Comparison of ENCODE assay signal across 12 mouse cellular contexts in genomic region chr7:79858202-79858934, GRCm38 (mm10). TPM values are rescaled to one million over a fixed set of nuclear protein-coding genes. Genes with fewer than 3 reads are reported as not detected.
DNase-seq lines count a peak whose midpoint lies in the region; ATAC-seq lines count a peak whose summit lies in the region.
"Had no signal": no experiment of that assay in that cellular context is flagged by ENCODE, and none has a peak within 500 bp of the region (broad histone marks: within the 10 kb centered on the region; RNA-seq: fewer than 3 reads in every experiment).

No protein-coding gene starts in this region.

- WGBS in neural tube, embryonic 11.5 days, result 73% methylated on average over 11 of the region's 11 CpGs
- WGBS in embryonic facial prominence, embryonic 13.5 days, result 47% methylated on average over 11 of the region's 11 CpGs
- WGBS in stomach, embryonic 15.5 days, result 45% methylated on average over 11 of the region's 11 CpGs

- intact Hi-C loops in heart, postnatal 10 days (cut with DNase I), result loop anchor here (5.0 kb wide), 1 partner anchor 51 kb away; no protein-coding TSS in a partner anchor

- H3K4me3 ChIP-seq in neural tube, embryonic 11.5 days (ENCODE audit: low read depth, low read length), result no peak overlapping the region
- H3K4me3 ChIP-seq in embryonic facial prominence, embryonic 13.5 days, result no peak overlapping the region
- H3K4me3 ChIP-seq in stomach, embryonic 15.5 days (replicated peaks), result no peak overlapping the region
- H3K4me3 ChIP-seq: forebrain, embryonic 10.5 days had no signal

- H3K27ac ChIP-seq in neural tube, embryonic 11.5 days (ENCODE audit: low read depth, low read length), result no peak overlapping the region
- H3K27ac ChIP-seq in embryonic facial prominence, embryonic 13.5 days, result peak overlapping the region; percentile 81
- no peak overlapping the region; the same call in 1 of the 2 replicates for H3K27ac ChIP-seq in stomach, embryonic 15.5 days

- no peaks in the 10 kb centered on the region for H3K36me3 ChIP-seq in neural tube, embryonic 11.5 days (ENCODE audit: control insufficient read depth, insufficient read depth, low read length)
- no peaks in the 10 kb centered on the region for H3K36me3 ChIP-seq in embryonic facial prominence, embryonic 13.5 days
- no peaks in the 10 kb centered on the region for H3K36me3 ChIP-seq in stomach, embryonic 15.5 days
- H3K36me3 ChIP-seq: forebrain, embryonic 10.5 days had no signal

- H3K27me3 ChIP-seq in neural tube, embryonic 11.5 days (ENCODE audit: control insufficient read depth, insufficient read depth, low read length), result no peaks in the 10 kb centered on the region
- no peaks in the 10 kb centered on the region for H3K27me3 ChIP-seq in embryonic facial prominence, embryonic 13.5 days
- no peaks in the 10 kb centered on the region for H3K27me3 ChIP-seq in stomach, embryonic 15.5 days (replicated peaks)

- no peak overlapping the region for H3K9ac ChIP-seq in neural tube, embryonic 11.5 days (ENCODE audit: low read length)
- H3K9ac ChIP-seq in embryonic facial prominence, embryonic 13.5 days, result no peak overlapping the region
- no peak overlapping the region for H3K9ac ChIP-seq in stomach, embryonic 15.5 days

- H3K4me1 ChIP-seq in neural tube, embryonic 11.5 days (ENCODE audit: control insufficient read depth, insufficient read depth, low read length), result no peaks in the 10 kb centered on the region
- H3K4me1 ChIP-seq in embryonic facial prominence, embryonic 13.5 days, result peaks cover 23% of the 10 kb centered on the region
- peaks cover 11% of the 10 kb centered on the region for H3K4me1 ChIP-seq in stomach, embryonic 15.5 days

- no peaks in the 10 kb centered on the region for H3K9me3 ChIP-seq in neural tube, embryonic 11.5 days (ENCODE audit: control insufficient read depth, low read length)
- no peaks in the 10 kb centered on the region for H3K9me3 ChIP-seq in embryonic facial prominence, embryonic 13.5 days
- H3K9me3 ChIP-seq in stomach, embryonic 15.5 days, result no peaks in the 10 kb centered on the region
- H3K9me3 ChIP-seq: forebrain, embryonic 10.5 days had no signal

- H3K4me2 ChIP-seq in neural tube, embryonic 11.5 days (ENCODE audit: low read depth), result no peak overlapping the region
- peak overlapping the region; percentile 32 for H3K4me2 ChIP-seq in embryonic facial prominence, embryonic 13.5 days
- peak overlapping the region; percentile 23; the same call in 1 of the 2 replicates for H3K4me2 ChIP-seq in stomach, embryonic 15.5 days

- peak; percentile 8 for DNase-seq in neural tube, embryonic 11.5 days (ENCODE audit: low spot score)
- no peak for DNase-seq in neural tube, embryonic 10.5 days (ENCODE audit: extremely low spot score, low spot score)
- peak; percentile 49 to 57 for DNase-seq in heart, postnatal 10 days
- DNase-seq in MN1 (ENCODE audit: low spot score), result no peak
- DNase-seq in natural killer cell, adult 2 months (ENCODE audit: low spot score in 2 of 2), result no peak
- DNase-seq: cerebellum, adult 8-10 months; kidney, adult 8-10 months; lung, adult 18-20 months; right cerebral cortex, adult 18-20 months had no signal

- no peak for ATAC-seq in neural tube, embryonic 11.5 days (ENCODE audit: insufficient read depth, low FRiP score, low TSS enrichment)
- no peak for ATAC-seq in embryonic facial prominence, embryonic 13.5 days (ENCODE audit: insufficient number of reproducible peaks, insufficient read depth, low FRiP score, low TSS enrichment, low read depth)
- no peak; the same call in 1 of the 2 replicates for ATAC-seq in stomach, embryonic 15.5 days (ENCODE audit: insufficient read depth, low FRiP score, low read depth)

RNA-seq across cellular contexts. Expression of gene Anpep, which starts 2.5 kb away (rescaled TPM):
- 7.1 and 7.9 TPM in 2 replicates for polyA plus RNA-seq in neural tube, embryonic 11.5 days (2014; fragmentation: Nextera tagmentation; extraction: Ambion mirVana)
- polyA plus RNA-seq in embryonic facial prominence, embryonic 13.5 days (2015; fragmentation: Nextera tagmentation; extraction: Ambion mirVana), result 10.0 and 26.8 TPM in 2 replicates
- total RNA-seq in heart, postnatal 10 days (2021), result 10 to 100 TPM; 26.6 to 29.3 TPM
- 55.9 and 69.8 TPM in 2 replicates for polyA plus RNA-seq in stomach, embryonic 15.5 days (2015; fragmentation: Nextera tagmentation; extraction: Ambion mirVana)

RNA-seq across cellular contexts. Expression of gene Mesp2, which starts 47.8 kb away (rescaled TPM):
- polyA plus RNA-seq in neural tube, embryonic 11.5 days (2014; fragmentation: Nextera tagmentation; extraction: Ambion mirVana), result 0.20 and 0.76 TPM in 2 replicates
- 0.10 and 0.56 TPM in 2 replicates for polyA plus RNA-seq in embryonic facial prominence, embryonic 13.5 days (2015; fragmentation: Nextera tagmentation; extraction: Ambion mirVana)
- under 1 TPM; 0.12 to 0.40 TPM for total RNA-seq in heart, postnatal 10 days (2021)
- 1.4 and 1.9 TPM in 2 replicates for polyA plus RNA-seq in stomach, embryonic 15.5 days (2015; fragmentation: Nextera tagmentation; extraction: Ambion mirVana)

Comparison
In these comparisons a context has a peak if more than half of its experiments do, and no peak if none do; other contexts are left out.
1. DNase-seq: peak in neural tube, embryonic 11.5 days (single experiment) and heart, postnatal 10 days (2 of 2); none in neural tube, embryonic 10.5 days (single experiment), MN1 (single experiment) and natural killer cell, adult 2 months (0 of 2).